ENCODE assay signal across 24 mouse cellular contexts in genomic region chr11:100817311-100817710, GRCm38 (mm10). TPM values are rescaled to one million over a fixed set of nuclear protein-coding genes. Genes with fewer than 3 reads are reported as not detected.
DNase-seq lines count a peak whose midpoint lies in the region; ATAC-seq and TF ChIP-seq lines count a peak whose summit lies in the region.
"Had no signal": no experiment of that assay in that cellular context is flagged by ENCODE, and none has a peak within 500 bp of the region (broad histone marks: within the 10 kb centered on the region; RNA-seq: fewer than 3 reads in every experiment).

No protein-coding gene starts in this region.

- H3K36me3 ChIP-seq in heart, adult 2 months (ENCODE audit: control insufficient read depth, insufficient read depth, low read length): peaks cover 2% of the 10 kb centered on the region; the same call in 1 of the 2 replicates
- peaks cover 2% of the 10 kb centered on the region for H3K36me3 ChIP-seq in liver, embryonic 13.5 days
- peaks cover 5% of the 10 kb centered on the region for H3K36me3 ChIP-seq in liver, embryonic 12.5 days
- H3K36me3 ChIP-seq: embryonic facial prominence, embryonic 13.5 days; limb, embryonic 12.5 days; lung, embryonic 15.5 days; midbrain, embryonic 10.5 days had no signal

- no peak for TF ChIP-seq EP300 in heart, adult 2 months (IDR thresholded peaks at IDR 0.05; ENCODE audit: insufficient read depth, low read depth, low read length)

- intact Hi-C loops in heart, adult 2 months (cut with DNase I): no loop called here
- intact Hi-C loops in heart, postnatal 10 days (cut with DNase I): no loop called here

- H3K4me3 ChIP-seq in heart, adult 2 months: no peak overlapping the region
- no peak overlapping the region for H3K4me3 ChIP-seq in liver, embryonic 13.5 days (replicated peaks)
- no peak overlapping the region for H3K4me3 ChIP-seq in liver, embryonic 12.5 days
- no peak overlapping the region for H3K4me3 ChIP-seq in cerebellum, adult 2 months (replicated peaks; ENCODE audit: insufficient read depth, low read depth, low read length)
- H3K4me3 ChIP-seq: embryonic facial prominence, embryonic 13.5 days; heart, embryonic 13.5 days; limb, embryonic 12.5 days; lung, embryonic 15.5 days; midbrain, embryonic 10.5 days had no signal

- H3K27ac ChIP-seq in heart, adult 2 months: peak overlapping the region; percentile 34; the same call in 1 of the 2 replicates
- 0 out of 2 replicates have a peak overlapping the region, but pooled peaks have one; percentile 4 for H3K27ac ChIP-seq in liver, embryonic 13.5 days
- no peak overlapping the region for H3K27ac ChIP-seq in liver, embryonic 12.5 days
- H3K27ac ChIP-seq in cerebellum, adult 2 months (ENCODE audit: insufficient read depth, low read length): peak overlapping the region; percentile 94
- H3K27ac ChIP-seq: embryonic facial prominence, embryonic 13.5 days; limb, embryonic 12.5 days; lung, embryonic 15.5 days; macrophage; midbrain, embryonic 10.5 days had no signal

- TF ChIP-seq CTCF in heart, adult 2 months (IDR thresholded peaks at IDR 0.05): no peak
- TF ChIP-seq CTCF in cerebellum, adult 2 months (IDR thresholded peaks at IDR 0.05; ENCODE audit: borderline replicate concordance, insufficient read depth, low read depth, low read length): no peak

- H3K4me1 ChIP-seq in heart, adult 2 months (ENCODE audit: control insufficient read depth, insufficient read depth, low read length): peaks cover 25% of the 10 kb centered on the region
- H3K4me1 ChIP-seq in liver, embryonic 13.5 days (replicated peaks): peaks cover 79% of the 10 kb centered on the region
- H3K4me1 ChIP-seq in liver, embryonic 12.5 days: peaks cover 78% of the 10 kb centered on the region
- H3K4me1 ChIP-seq in cerebellum, adult 2 months (ENCODE audit: control insufficient read depth, insufficient read depth, low read length): peaks cover 32% of the 10 kb centered on the region

- no peak overlapping the region for H3K4me2 ChIP-seq in liver, embryonic 13.5 days
- no peak overlapping the region for H3K4me2 ChIP-seq in liver, embryonic 12.5 days
- H3K4me2 ChIP-seq: embryonic facial prominence, embryonic 13.5 days; heart, embryonic 13.5 days; limb, embryonic 12.5 days; lung, embryonic 15.5 days had no signal

- H3K9me3 ChIP-seq in liver, embryonic 13.5 days (replicated peaks): no peaks in the 10 kb centered on the region
- H3K9me3 ChIP-seq in liver, embryonic 12.5 days (replicated peaks): no peaks in the 10 kb centered on the region; the same call in 1 of the 2 replicates
- H3K9me3 ChIP-seq: embryonic facial prominence, embryonic 13.5 days; heart, embryonic 13.5 days; limb, embryonic 12.5 days; lung, embryonic 15.5 days; midbrain, embryonic 10.5 days had no signal

- DNase-seq in heart, adult 2 months: no peak
- DNase-seq in heart, postnatal 10 days: no peak
- DNase-seq in liver, embryonic 13.5 days: no peak
- peak; percentile 79 to 87 for DNase-seq in cerebellum, adult 2 months
- peak; percentile 77 to 87 for DNase-seq in cerebellum, postnatal 25 days
- DNase-seq in lung, adult 18-20 months: no peak
- no peak for DNase-seq in urinary bladder, adult 2 months (ENCODE audit: low spot score)
- DNase-seq: B cell, adult 2 months; forebrain, postnatal 0 days; heart, postnatal 4 days; layer of hippocampus, adult 9-11 months; right cerebral cortex, adult 18-20 months had no signal

- ATAC-seq in liver, embryonic 13.5 days (ENCODE audit: low read depth): no peak
- ATAC-seq in liver, embryonic 12.5 days: no peak
- ATAC-seq: forebrain, postnatal 0 days had no signal

- no peak for TF ChIP-seq POLR2A in heart, adult 2 months (IDR thresholded peaks at IDR 0.05; ENCODE audit: insufficient read depth, low read depth, low read length)
- TF ChIP-seq POLR2A in cerebellum, adult 2 months (IDR thresholded peaks at IDR 0.05; ENCODE audit: borderline replicate concordance, insufficient read depth, low read length): no peak

- peaks cover 11% of the 10 kb centered on the region for H3K79me2 ChIP-seq in heart, adult 2 months (replicated peaks; ENCODE audit: control insufficient read depth, insufficient read depth, low read length)

- H3K27me3 ChIP-seq in heart, adult 2 months (ENCODE audit: control insufficient read depth, insufficient read depth, low read length): no peaks in the 10 kb centered on the region
- H3K27me3 ChIP-seq in liver, embryonic 13.5 days: no peaks in the 10 kb centered on the region
- H3K27me3 ChIP-seq in liver, embryonic 12.5 days (replicated peaks): no peaks in the 10 kb centered on the region
- H3K27me3 ChIP-seq in cerebellum, adult 2 months (ENCODE audit: control insufficient read depth, insufficient read depth, low read length): no peaks in the 10 kb centered on the region
- H3K27me3 ChIP-seq: heart, embryonic 13.5 days; lung, embryonic 15.5 days had no signal

- no peak overlapping the region for H3K9ac ChIP-seq in heart, adult 2 months (ENCODE audit: low read depth, low read length)
- no peak overlapping the region for H3K9ac ChIP-seq in liver, embryonic 13.5 days
- no peak overlapping the region for H3K9ac ChIP-seq in liver, embryonic 12.5 days
- H3K9ac ChIP-seq: embryonic facial prominence, embryonic 13.5 days; forebrain, postnatal 0 days; heart, embryonic 13.5 days; limb, embryonic 12.5 days; lung, embryonic 15.5 days had no signal

- 80% methylated on average over 9 of the region's 9 CpGs for WGBS in heart, adult 2 months
- 61% methylated on average over 9 of the region's 9 CpGs for WGBS in liver, embryonic 13.5 days (ENCODE audit: insufficient replicate concordance)
- 75% methylated on average over 9 of the region's 9 CpGs for WGBS in liver, embryonic 12.5 days (ENCODE audit: insufficient replicate concordance)
- 13% methylated on average over 9 of the region's 9 CpGs for WGBS in cerebellum, adult 2 months

RNA-seq across cellular contexts. Expression of gene Stat5b, which starts 33.2 kb away (rescaled TPM):
- total RNA-seq in heart, adult 2 months (2021): 10 to 100 TPM; 58.6 to 65.2 TPM
- polyA plus RNA-seq in heart, adult 2 months (2012; rRNA removed): 35.4 and 50.7 TPM in 2 replicates
- total RNA-seq in heart, postnatal 10 days (2021): 10 to 100 TPM; 52.1 to 58.6 TPM
- 21.1 and 23.8 TPM in 2 replicates for polyA plus RNA-seq in liver, embryonic 13.5 days (2015; fragmentation: Nextera tagmentation; extraction: Ambion mirVana)
- 31.6 and 33.7 TPM in 2 replicates for polyA plus RNA-seq in liver, embryonic 12.5 days (2016; fragmentation: Nextera tagmentation; extraction: Ambion mirVana)
- polyA plus RNA-seq in cerebellum, adult 2 months (2012; rRNA removed): 33.6 and 37.5 TPM in 2 replicates
- 18.1 and 21.5 TPM in 2 replicates for polyA plus RNA-seq in urinary bladder, adult 2 months (2012; rRNA removed)

RNA-seq across cellular contexts. Expression of gene Stat5a, which starts 41.8 kb away (rescaled TPM):
- total RNA-seq in heart, adult 2 months (2021): 10 to 100 TPM; 20.3 to 22.3 TPM
- 24.3 and 26.6 TPM in 2 replicates for polyA plus RNA-seq in heart, adult 2 months (2012; rRNA removed)
- total RNA-seq in heart, postnatal 10 days (2021): 10 to 100 TPM; 22.9 to 26.9 TPM
- 11.1 and 14.6 TPM in 2 replicates for polyA plus RNA-seq in liver, embryonic 13.5 days (2015; fragmentation: Nextera tagmentation; extraction: Ambion mirVana)
- polyA plus RNA-seq in liver, embryonic 12.5 days (2016; fragmentation: Nextera tagmentation; extraction: Ambion mirVana): 16.0 and 17.7 TPM in 2 replicates
- 3.0 and 4.0 TPM in 2 replicates for polyA plus RNA-seq in cerebellum, adult 2 months (2012; rRNA removed)
- polyA plus RNA-seq in urinary bladder, adult 2 months (2012; rRNA removed): 9.0 and 11.4 TPM in 2 replicates

RNA-seq across cellular contexts. Expression of gene Ghdc, which starts 46.6 kb away (rescaled TPM):
- 10 to 100 TPM; 10.1 to 11.6 TPM for total RNA-seq in heart, adult 2 months (2021)
- 11.2 and 12.8 TPM in 2 replicates for polyA plus RNA-seq in heart, adult 2 months (2012; rRNA removed)
- total RNA-seq in heart, postnatal 10 days (2021): 10 to 100 TPM; 10.4 to 12.6 TPM
- 1.4 and 2.4 TPM in 2 replicates for polyA plus RNA-seq in liver, embryonic 13.5 days (2015; fragmentation: Nextera tagmentation; extraction: Ambion mirVana)
- 2.1 and 2.4 TPM in 2 replicates for polyA plus RNA-seq in liver, embryonic 12.5 days (2016; fragmentation: Nextera tagmentation; extraction: Ambion mirVana)
- polyA plus RNA-seq in cerebellum, adult 2 months (2012; rRNA removed): 8.9 and 11.6 TPM in 2 replicates
- polyA plus RNA-seq in urinary bladder, adult 2 months (2012; rRNA removed): 16.7 and 20.5 TPM in 2 replicates

RNA-seq across cellular contexts. Expression of gene Hcrt, which starts 54.6 kb away (rescaled TPM):
- total RNA-seq in heart, adult 2 months (2021): not detected
- polyA plus RNA-seq in heart, adult 2 months (2012; rRNA removed): not detected in 2 replicates
- total RNA-seq in heart, postnatal 10 days (2021): not detected
- polyA plus RNA-seq in liver, embryonic 13.5 days (2015; fragmentation: Nextera tagmentation; extraction: Ambion mirVana): not detected in 2 replicates
- not detected in 2 replicates for polyA plus RNA-seq in liver, embryonic 12.5 days (2016; fragmentation: Nextera tagmentation; extraction: Ambion mirVana)
- 0.22 TPM in 1 of 2 replicates, not detected in the other for polyA plus RNA-seq in cerebellum, adult 2 months (2012; rRNA removed)
- 0.15 TPM in 1 of 2 replicates, not detected in the other for polyA plus RNA-seq in urinary bladder, adult 2 months (2012; rRNA removed)
- total RNA-seq: adrenal gland, postnatal 36 days; gastrocnemius, adult 18-20 months; granulocyte monocyte progenitor cell, adult 5-6 weeks; heart, postnatal 4 days; left cerebral cortex, adult 8-10 months had no signal
- polyA plus RNA-seq: embryonic facial prominence, embryonic 13.5 days; heart, embryonic 13.5 days; limb, embryonic 12.5 days; lung, embryonic 15.5 days; macrophage; small intestine, adult 2 months had no signal

RNA-seq across cellular contexts. Expression of gene Kcnh4, which starts 57.6 kb away (rescaled TPM):
- total RNA-seq in heart, adult 2 months (2021): not detected
- 0.04 TPM in 1 of 2 replicates, not detected in the other for polyA plus RNA-seq in heart, adult 2 months (2012; rRNA removed)
- total RNA-seq in heart, postnatal 10 days (2021): not detected
- not detected in 2 replicates for polyA plus RNA-seq in liver, embryonic 13.5 days (2015; fragmentation: Nextera tagmentation; extraction: Ambion mirVana)
- not detected in 2 replicates for polyA plus RNA-seq in liver, embryonic 12.5 days (2016; fragmentation: Nextera tagmentation; extraction: Ambion mirVana)
- polyA plus RNA-seq in cerebellum, adult 2 months (2012; rRNA removed): 0.38 and 0.49 TPM in 2 replicates
- polyA plus RNA-seq in urinary bladder, adult 2 months (2012; rRNA removed): 0.01 and 0.04 TPM in 2 replicates
- total RNA-seq: gastrocnemius, adult 18-20 months; granulocyte monocyte progenitor cell, adult 5-6 weeks; heart, postnatal 4 days had no signal
- polyA plus RNA-seq: heart, embryonic 13.5 days; limb, embryonic 12.5 days; lung, embryonic 15.5 days; macrophage had no signal

Comparison
In these comparisons a context has a peak if more than half of its experiments do, and no peak if none do; other contexts are left out.
1. DNase-seq: peak in cerebellum, adult 2 months (2 of 2) and cerebellum, postnatal 25 days (2 of 2); none in heart, adult 2 months (0 of 2), heart, postnatal 10 days (0 of 2), liver, embryonic 13.5 days (single experiment), lung, adult 18-20 months (0 of 2) and urinary bladder, adult 2 months (single experiment).